Mouse (Mus musculus): Measurements from ENCODE around the gene Pbdc1.
"Not testable (repeated sequence)": the region's sequence is repeated elsewhere in the genome, so short reads cannot be mapped to it uniquely, and the experiment has no call there.

The Pbdc1 gene

DNA sequence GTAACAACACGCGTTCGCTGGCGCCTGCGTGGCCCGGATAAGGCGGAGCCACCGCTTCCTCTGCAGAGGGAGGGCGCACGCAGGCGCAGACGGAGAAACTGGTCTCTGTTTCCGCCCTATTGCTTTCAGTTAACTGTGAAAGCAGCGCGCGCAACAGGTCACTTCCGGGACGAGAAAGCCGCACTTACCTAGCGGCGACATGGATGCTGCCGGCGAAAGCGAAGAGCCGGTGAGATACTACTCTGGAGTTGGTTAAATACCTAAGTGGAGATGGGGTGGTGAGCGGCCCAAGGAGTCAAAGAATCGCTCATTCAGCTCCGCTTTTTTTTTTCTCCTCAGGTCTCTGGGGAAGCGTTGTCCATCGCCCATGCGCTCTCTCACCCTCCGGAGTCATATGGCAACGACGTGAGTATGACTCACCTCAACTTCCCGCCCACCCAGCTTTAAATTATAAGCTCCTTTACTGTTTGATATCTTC lies at the start of gene Pbdc1:
Gene Pbdc1, plus strand, starts transcription at position 142 of the 478 bp plus-strand sequence.
- peak; percentile 93 for DNase-seq

GRCm38 (mm10) chrX:105037666-105038065 lies 41.9 kb upstream of the Pbdc1 start:
- peak; percentile 9 for DNase-seq

DNA sequence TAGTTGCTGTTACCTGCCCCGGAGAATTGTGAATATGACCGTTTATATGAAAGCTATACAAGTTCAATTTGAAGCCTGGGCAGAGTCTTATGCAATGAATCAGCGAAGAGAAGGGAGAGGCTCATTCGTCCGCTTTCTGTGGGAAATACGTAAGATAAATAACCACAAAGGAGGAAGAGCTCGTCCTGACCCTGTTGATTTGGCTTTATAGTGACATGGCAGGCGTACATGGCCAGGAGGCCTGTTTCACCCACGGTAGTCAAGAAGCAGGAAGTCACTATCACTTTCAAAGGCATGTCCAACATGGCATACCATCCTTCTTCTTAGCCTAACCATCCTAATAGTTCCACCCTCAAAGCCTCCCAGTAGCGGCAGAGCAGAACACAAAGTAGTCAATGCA lies 15.3 kb upstream of the Pbdc1 start:
- DNase-seq, result no peak

- no peak for DNase-seq
Measured at GRCm38 (mm10) chrX:105064801-105065200, 14.8 kb upstream of the Pbdc1 start.

DNA sequence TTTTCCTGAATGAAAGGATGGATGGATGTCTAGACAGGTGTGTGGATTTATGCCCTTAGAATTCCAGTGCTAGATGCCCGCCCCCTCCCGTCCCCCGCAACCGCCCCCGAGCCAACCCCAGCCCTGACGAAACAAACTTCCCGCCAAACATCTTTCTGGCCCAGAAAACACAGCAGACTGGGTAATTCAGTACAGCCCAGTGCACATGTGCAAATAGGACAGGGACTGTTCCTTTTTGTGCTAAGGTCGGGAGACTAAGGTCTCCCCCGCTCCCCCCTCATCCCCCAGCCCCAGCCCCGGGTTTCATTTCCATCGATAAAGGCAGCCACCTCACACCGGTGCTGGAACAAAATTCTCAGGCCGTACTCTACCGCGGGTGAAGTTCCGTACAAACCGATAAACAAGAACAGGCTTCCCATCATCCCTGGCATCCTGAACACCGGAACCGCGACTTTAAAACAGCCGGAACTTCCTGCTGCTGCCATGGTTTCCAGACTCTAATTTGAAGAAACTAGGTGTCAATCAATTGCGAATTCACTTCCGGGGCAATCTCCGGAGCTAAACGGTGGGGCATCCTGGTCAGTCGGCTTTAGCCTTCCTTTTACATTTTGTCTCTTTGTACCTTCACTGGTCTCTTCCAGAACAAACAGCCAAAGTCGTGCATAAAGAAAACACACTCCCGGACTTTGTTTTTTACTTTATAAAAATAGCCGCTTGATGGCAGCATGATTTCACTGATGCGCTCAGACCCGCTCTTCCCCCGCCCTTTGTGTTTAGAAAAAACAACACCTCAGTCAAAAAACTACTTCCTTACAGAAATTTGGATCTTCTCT lies 9.7 kb upstream of the Pbdc1 start:
- peak; percentile 92 for DNase-seq

DNA sequence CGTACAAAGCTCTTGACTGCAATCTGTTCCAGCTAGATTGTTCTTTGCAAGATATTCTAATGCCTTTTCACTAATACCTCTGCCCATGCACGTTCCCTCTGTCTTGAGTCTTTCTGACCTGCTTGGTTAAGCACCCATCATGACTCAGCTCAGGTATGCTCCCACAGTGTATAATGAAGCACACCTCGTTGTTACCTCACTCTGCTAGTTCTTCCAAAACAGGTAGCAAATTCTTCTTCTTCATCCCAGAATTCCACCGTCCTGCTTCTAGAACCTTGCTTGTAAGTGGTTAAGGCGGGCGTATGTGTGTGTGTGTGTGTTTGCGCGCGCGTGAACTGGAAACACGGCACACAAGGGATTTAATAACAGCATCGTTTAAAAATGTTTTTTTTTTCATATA lies 405 bp upstream of the Pbdc1 start:
- no peak for DNase-seq

GRCm38 (mm10) chrX:105080096-105080495 lies 540 bp downstream of the Pbdc1 start:
- no peak for DNase-seq

- DNase-seq, result not testable (repeated sequence)
Measured at GRCm38 (mm10) chrX:105083013-105083412, 3.5 kb downstream of the Pbdc1 start.

GRCm38 (mm10) chrX:105104175-105104574 lies 24.6 kb downstream of the Pbdc1 start:
- DNase-seq, result peak; percentile 43

- no peak for DNase-seq
Measured at GRCm38 (mm10) chrX:105114994-105115393, 35.4 kb downstream of the Pbdc1 start.

GRCm38 (mm10) chrX:105120275-105121226 lies 41.0 kb downstream of the Pbdc1 start, which contains the start of gene Magee1:
Gene Magee1 (plus strand): TSS chrX:105120378.
- DNase-seq, result peak; percentile 75

DNA sequence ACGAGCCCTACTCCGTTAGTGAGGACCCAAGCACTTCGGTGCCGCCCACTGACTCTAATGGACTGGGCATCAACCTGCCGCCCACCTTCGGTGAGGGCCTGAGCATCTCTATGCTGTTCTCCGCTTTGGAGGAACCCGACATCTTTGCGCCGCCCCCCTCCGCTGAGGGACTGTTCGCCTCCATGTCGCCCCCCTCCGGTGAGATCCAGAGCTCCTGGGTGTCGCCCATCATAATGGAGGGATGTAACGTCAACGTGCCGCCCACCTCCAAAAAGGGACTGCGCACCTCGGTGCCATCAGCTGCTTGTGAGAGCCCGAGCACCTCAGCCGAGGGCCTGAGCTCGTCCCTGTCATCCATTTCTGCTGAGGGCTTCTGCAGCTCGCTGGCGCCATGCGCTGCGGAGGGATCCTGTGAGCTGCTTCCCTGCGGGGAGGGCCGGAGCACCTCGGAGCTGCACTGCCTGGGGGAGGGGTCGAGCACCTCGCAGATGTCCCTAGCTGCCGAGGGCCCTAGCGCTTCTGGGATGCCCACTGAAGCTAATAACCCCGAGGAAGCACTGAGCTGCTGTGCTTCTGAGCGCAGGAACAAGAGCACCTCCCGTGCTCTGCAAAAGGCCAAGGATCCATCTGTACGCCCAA lies 41.8 kb downstream of the Pbdc1 start:
- DNase-seq, result peak; percentile 79

- peak; percentile 33 for DNase-seq
Measured at GRCm38 (mm10) chrX:105124903-105125302, 45.3 kb downstream of the Pbdc1 start.

- peak; percentile 1 for DNase-seq
Measured at GRCm38 (mm10) chrX:105151872-105152461, 72.4 kb downstream of the Pbdc1 start.

- not testable (repeated sequence) for DNase-seq
Measured at GRCm38 (mm10) chrX:105165007-105165406, 85.5 kb downstream of the Pbdc1 start.
